Mouse (Mus musculus) heart, embryonic 15.5 days (tissue): ENCODE results near the gene Ppp1r3c. TPM values are rescaled to one million over a fixed set of nuclear protein-coding genes. Genes with fewer than 3 reads are reported as not detected.
A peak's percentile ranks its signal among the peaks of the same experiment; 100 is the strongest.

Source experiments
- ATAC-seq: fragments of 200-750 bp; cut with Nextera tagmentation; replicated peaks from 2 replicates; pipeline ENCODE4 v1.8.0; 2017; ENCODE audit warnings: low read depth, moderate TSS enrichment; ENCODE audit not compliant: insufficient number of reproducible peaks, insufficient read depth, low FRiP score
- H3K27ac ChIP-seq: fragments of 300-500 bp; sonication (generic); 2 replicates; pipeline ENCODE4 v1.5.1; 2015; ENCODE audit warnings: mild to moderate bottlenecking, inconsistent platforms
- H3K27me3 ChIP-seq: fragments of 300-500 bp; sonication (generic); 2 replicates; pipeline ENCODE4 v1.6.1; 2015; ENCODE audit warnings: inconsistent platforms
- H3K36me3 ChIP-seq: fragments of 300-500 bp; sonication (generic); 2 replicates; pipeline ENCODE4 v1.6.1; 2015; ENCODE audit warnings: mild to moderate bottlenecking, inconsistent platforms
- H3K4me1 ChIP-seq: fragments of 300-500 bp; sonication (generic); replicated peaks from 2 replicates; pipeline ENCODE4 v1.6.1; 2015; ENCODE audit warnings: inconsistent platforms
- H3K4me2 ChIP-seq: fragments of 300-500 bp; sonication (generic); 2 replicates; pipeline ENCODE4 v1.6.1; 2015; ENCODE audit warnings: inconsistent platforms, mild to moderate bottlenecking, moderate library complexity
- H3K4me3 ChIP-seq: fragments of 300-500 bp; sonication (generic); 2 replicates; pipeline ENCODE4 v1.5.1; 2015; ENCODE audit warnings: mild to moderate bottlenecking, inconsistent platforms
- H3K9ac ChIP-seq: fragments of 300-500 bp; sonication (generic); 2 replicates; pipeline ENCODE4 v1.6.1; 2015; ENCODE audit warnings: mild to moderate bottlenecking, inconsistent platforms
- H3K9me3 ChIP-seq: fragments of 300-500 bp; sonication (generic); replicated peaks from 2 replicates; pipeline ENCODE4 v1.6.1; 2016; ENCODE audit warnings: inconsistent platforms
- WGBS: fragments of 180-500 bp; shearing (Covaris S2); methylation state at CpG from one replicate; pipeline ENCODE4 v1.1.7; 2015; ENCODE audit warnings: mixed read lengths; 5-methylcytosine and 5-hydroxymethylcytosine counted together
- polyA plus RNA-seq: library from polyadenylated mRNA; unstranded; fragments of >200 nt; fragmentation: Nextera tagmentation; extraction: Ambion mirVana; gene quantifications from 2 replicates; pipeline ENCODE4 v1.2.1, GENCODE M21; 2015

Ppp1r3c gene
- polyA plus RNA-seq, 1 experiment from 2014 or later, result 93.0 TPM

- no peaks in the 10 kb centered on the region for H3K9me3 ChIP-seq
- WGBS, result 13% methylated on average over 7 of the region's 7 CpGs
- no peak overlapping the region for H3K4me3 ChIP-seq
- no peaks in the 10 kb centered on the region for H3K36me3 ChIP-seq
- H3K4me1 ChIP-seq, result peaks cover 46% of the 10 kb centered on the region
- peak overlapping the region; percentile 13; the same call in 1 of the 2 replicates for H3K4me2 ChIP-seq
- H3K27ac ChIP-seq, result peak overlapping the region; percentile 94
- ATAC-seq, result peak; percentile 75
- H3K9ac ChIP-seq, result no peak overlapping the region
- no peaks in the 10 kb centered on the region for H3K27me3 ChIP-seq
Observed at GRCm38 (mm10) chr19:36696601-36697122, 39.8 kb downstream of the Ppp1r3c start.

- Histone ChIP-seq H3K4me2 (no peak overlapping the region), H3K4me1 (peaks cover 60% of the 10 kb centered on the region), H3K36me3 (no peaks in the 10 kb centered on the region), H3K4me3 (no peak overlapping the region), H3K9ac (no peak overlapping the region), H3K27ac (no peak overlapping the region), H3K27me3 (no peaks in the 10 kb centered on the region), H3K9me3 (no peaks in the 10 kb centered on the region)
- ATAC-seq, result no peak
- 60% methylated on average over 2 of the region's 2 CpGs for WGBS
Observed at GRCm38 (mm10) chr19:36693530-36693929, 42.9 kb downstream of the Ppp1r3c start.

- H3K36me3 ChIP-seq, result no peaks in the 10 kb centered on the region
- H3K4me3 ChIP-seq, result no peak overlapping the region
- WGBS, result 86% methylated on average over 5 of the region's 5 CpGs
- H3K4me1 ChIP-seq, result peaks cover 62% of the 10 kb centered on the region
- H3K9ac ChIP-seq, result no peak overlapping the region
- H3K27ac ChIP-seq, result no peak overlapping the region
- no peak for ATAC-seq
- no peaks in the 10 kb centered on the region for H3K9me3 ChIP-seq
- no peaks in the 10 kb centered on the region for H3K27me3 ChIP-seq
- no peak overlapping the region for H3K4me2 ChIP-seq
Observed at GRCm38 (mm10) chr19:36691941-36692340, 44.5 kb downstream of the Ppp1r3c start.

GRCm38 (mm10) chr19:36691245-36691644 is 45.2 kb downstream of the Ppp1r3c start:
- H3K9me3 ChIP-seq, result no peaks in the 10 kb centered on the region
- no peaks in the 10 kb centered on the region for H3K27me3 ChIP-seq
- H3K4me2 ChIP-seq, result no peak overlapping the region
- H3K4me3 ChIP-seq, result no peak overlapping the region
- no peak for ATAC-seq
- no peak overlapping the region for H3K9ac ChIP-seq
- no peaks in the 10 kb centered on the region for H3K36me3 ChIP-seq
- H3K4me1 ChIP-seq, result peaks cover 59% of the 10 kb centered on the region
- WGBS, result 82% methylated on average over 2 of the region's 2 CpGs
- H3K27ac ChIP-seq, result no peak overlapping the region

GRCm38 (mm10) chr19:36689205-36689604 is 47.2 kb downstream of the Ppp1r3c start:
- ATAC-seq, result peak; percentile 73
- H3K9ac ChIP-seq, result peak overlapping the region; percentile 20
- H3K4me1 ChIP-seq, result peaks cover 48% of the 10 kb centered on the region
- WGBS, result 4% methylated on average over 5 of the region's 5 CpGs
- no peaks in the 10 kb centered on the region for H3K27me3 ChIP-seq
- peak overlapping the region; percentile 95 for H3K27ac ChIP-seq
- no peaks in the 10 kb centered on the region for H3K9me3 ChIP-seq
- peak overlapping the region; percentile 47 for H3K4me2 ChIP-seq
- H3K4me3 ChIP-seq, result peak overlapping the region; percentile 4
- no peaks in the 10 kb centered on the region for H3K36me3 ChIP-seq

- H3K36me3 ChIP-seq, result no peaks in the 10 kb centered on the region
- WGBS, result 25% methylated on average over 8 of the region's 8 CpGs
- peak overlapping the region; percentile 95 for H3K27ac ChIP-seq
- peak overlapping the region; percentile 47 for H3K4me2 ChIP-seq
- peak; percentile 78 for ATAC-seq
- H3K9ac ChIP-seq, result no peak overlapping the region
- H3K9me3 ChIP-seq, result no peaks in the 10 kb centered on the region
- no peak overlapping the region for H3K4me3 ChIP-seq
- H3K4me1 ChIP-seq, result peaks cover 49% of the 10 kb centered on the region
- H3K27me3 ChIP-seq, result no peaks in the 10 kb centered on the region
Observed at GRCm38 (mm10) chr19:36687843-36688637, 48.4 kb downstream of the Ppp1r3c start.

- peaks cover 52% of the 10 kb centered on the region for H3K4me1 ChIP-seq
- WGBS, result 67% methylated on average over 9 of the region's 9 CpGs
Observed at GRCm38 (mm10) chr19:36687044-36687443, 49.4 kb downstream of the Ppp1r3c start.

GRCm38 (mm10) chr19:36686016-36686415 is 50.4 kb downstream of the Ppp1r3c start:
- no peak for ATAC-seq
- H3K4me1 ChIP-seq, result peaks cover 57% of the 10 kb centered on the region
- no peak overlapping the region for H3K4me2 ChIP-seq
- peak overlapping the region; percentile 32; the same call in 1 of the 2 replicates for H3K27ac ChIP-seq
- H3K9ac ChIP-seq, result no peak overlapping the region
- WGBS, result 72% methylated on average over 11 of the region's 11 CpGs
- H3K4me3 ChIP-seq, result no peak overlapping the region
- H3K27me3 ChIP-seq, result no peaks in the 10 kb centered on the region
- no peaks in the 10 kb centered on the region for H3K36me3 ChIP-seq
- H3K9me3 ChIP-seq, result no peaks in the 10 kb centered on the region

More at GRCm38 (mm10) chr19:36687044-36687443, 49.4 kb downstream of the Ppp1r3c start:
- no peak overlapping the region for H3K9ac ChIP-seq
- H3K9me3 ChIP-seq, result no peaks in the 10 kb centered on the region
- peak overlapping the region; percentile 95 for H3K27ac ChIP-seq
- no peak overlapping the region for H3K4me3 ChIP-seq
- no peak overlapping the region for H3K4me2 ChIP-seq
- H3K27me3 ChIP-seq, result no peaks in the 10 kb centered on the region
- H3K36me3 ChIP-seq, result no peaks in the 10 kb centered on the region
- no peak for ATAC-seq

- Histone ChIP-seq H3K27me3 (no peaks in the 10 kb centered on the region), H3K9ac (peak overlapping the region; percentile 14; the same call in 1 of the 2 replicates), H3K27ac (peak overlapping the region; percentile 89), H3K9me3 (no peaks in the 10 kb centered on the region), H3K4me3 (no peak overlapping the region), H3K36me3 (no peaks in the 10 kb centered on the region), H3K4me2 (peak overlapping the region; percentile 31), H3K4me1 (peaks cover 59% of the 10 kb centered on the region)
- ATAC-seq, result peak; percentile 83
- WGBS, result 43% methylated on average over 2 of the region's 2 CpGs
Observed at GRCm38 (mm10) chr19:36682560-36682959, 53.9 kb downstream of the Ppp1r3c start.
